Mouse (Mus musculus) embryonic facial prominence, embryonic 11.5 days (tissue): ENCODE results near the gene Rnf150. TPM values are rescaled to one million over a fixed set of nuclear protein-coding genes. Genes with fewer than 3 reads are reported as not detected.

Experiments
- ATAC-seq: fragments of 200-750 bp; cut with Nextera tagmentation; replicated peaks from 2 replicates; pipeline ENCODE4 v1.8.0; 2017; ENCODE audit warnings: low read depth; ENCODE audit not compliant: insufficient number of reproducible peaks, low FRiP score, low TSS enrichment
- DNase-seq: peaks from one replicate; pipeline ENCODE4 v3.0.0-alpha.2; 2015; ENCODE audit warnings: low spot score
- H3K27ac ChIP-seq: fragments of 300-500 bp; sonication (generic); replicated peaks from 2 replicates; pipeline ENCODE4 v1.5.1; 2014; ENCODE audit warnings: mild to moderate bottlenecking, low read depth, low read length, control low read depth
- H3K27me3 ChIP-seq: fragments of 300-500 bp; sonication (generic); 2 replicates; pipeline ENCODE4 v1.6.1; 2014; ENCODE audit warnings: mild to moderate bottlenecking, low read length, moderate library complexity, mixed read lengths; ENCODE audit not compliant: control insufficient read depth, insufficient read depth
- H3K36me3 ChIP-seq: fragments of 300-500 bp; sonication (generic); replicated peaks from 2 replicates; pipeline ENCODE4 v1.6.1; 2014; ENCODE audit warnings: low read depth, mild to moderate bottlenecking, low read length, moderate library complexity, mixed read lengths; ENCODE audit not compliant: control insufficient read depth, insufficient read depth
- H3K4me1 ChIP-seq: fragments of 300-500 bp; sonication (generic); 2 replicates; pipeline ENCODE4 v1.6.1; 2014; ENCODE audit warnings: low read length, mixed read lengths; ENCODE audit not compliant: control insufficient read depth, insufficient read depth
- H3K4me2 ChIP-seq: fragments of 300-500 bp; sonication (generic); 2 replicates; pipeline ENCODE4 v1.6.1; 2014; ENCODE audit warnings: low read depth, mild to moderate bottlenecking, control low read depth, low read length, moderate library complexity
- H3K4me3 ChIP-seq: fragments of 300-500 bp; sonication (generic); 2 replicates; pipeline ENCODE4 v1.5.1; 2014; ENCODE audit warnings: low read depth, low read length, control low read depth
- H3K9ac ChIP-seq: fragments of 300-500 bp; sonication (generic); replicated peaks from 2 replicates; pipeline ENCODE4 v1.6.1; 2014; ENCODE audit warnings: mild to moderate bottlenecking, control low read depth, low read length
- H3K9me3 ChIP-seq: fragments of 300-500 bp; sonication (generic); replicated peaks from 2 replicates; pipeline ENCODE4 v1.6.1; 2016; ENCODE audit warnings: mild to moderate bottlenecking, low read length, inconsistent platforms, mixed read lengths; ENCODE audit not compliant: control insufficient read depth
- WGBS: fragments of 180-500 bp; shearing (Covaris S2); extraction: QIAGEN DNeasy Blood & Tissue Kit; methylation state at CpG from one replicate; pipeline ENCODE4 v1.1.7; 2014; 5-methylcytosine and 5-hydroxymethylcytosine counted together
- polyA plus RNA-seq: library from polyadenylated mRNA; unstranded; fragments of >200 nt; fragmentation: Nextera tagmentation; extraction: Ambion mirVana; gene quantifications from 2 replicates; pipeline ENCODE4 v1.2.1, GENCODE M21; 2014

Gene Rnf150
- polyA plus RNA-seq, 1 experiment from 2014 or later = 1.8 TPM

- no peak for DNase-seq
- 83% methylated on average over 4 of the region's 4 CpGs for WGBS
- H3K4me3 ChIP-seq = no peak overlapping the region
- H3K9me3 ChIP-seq = no peaks in the 10 kb centered on the region
- no peak overlapping the region for H3K27ac ChIP-seq
- H3K27me3 ChIP-seq = no peaks in the 10 kb centered on the region
- no peak overlapping the region for H3K4me2 ChIP-seq
- no peaks in the 10 kb centered on the region for H3K36me3 ChIP-seq
- no peaks in the 10 kb centered on the region for H3K4me1 ChIP-seq
- no peak overlapping the region for H3K9ac ChIP-seq
- ATAC-seq = no peak
Measured at GRCm38 (mm10) chr8:83041440-83041839, 178.3 kb downstream of the Rnf150 start.

- H3K27me3 ChIP-seq = no peaks in the 10 kb centered on the region
- 92% methylated on average over 9 of the region's 9 CpGs for WGBS
- H3K36me3 ChIP-seq = no peaks in the 10 kb centered on the region
- DNase-seq (no peak), ATAC-seq (no peak)
- no peaks in the 10 kb centered on the region for H3K9me3 ChIP-seq
- no peak overlapping the region for H3K9ac ChIP-seq
- no peak overlapping the region for H3K4me3 ChIP-seq
- H3K4me2 ChIP-seq = no peak overlapping the region
- H3K27ac ChIP-seq = no peak overlapping the region
- H3K4me1 ChIP-seq = no peaks in the 10 kb centered on the region; the same call in 1 of the 2 replicates
Measured at GRCm38 (mm10) chr8:83046912-83047311, 183.8 kb downstream of the Rnf150 start.

- Histone ChIP-seq H3K9me3 (no peaks in the 10 kb centered on the region), H3K36me3 (no peaks in the 10 kb centered on the region), H3K4me3 (no peak overlapping the region), H3K27ac (peak overlapping the region; percentile 23; the same call in 1 of the 2 replicates), H3K27me3 (no peaks in the 10 kb centered on the region), H3K4me2 (no peak overlapping the region), H3K4me1 (no peaks in the 10 kb centered on the region; the same call in 1 of the 2 replicates), H3K9ac (no peak overlapping the region)
- DNase-seq = no peak
- no peak for ATAC-seq
- WGBS = 48% methylated on average over 6 of the region's 6 CpGs
Measured at GRCm38 (mm10) chr8:83048527-83048926, 185.4 kb downstream of the Rnf150 start.

GRCm38 (mm10) chr8:83049171-83049601 lies 186.0 kb downstream of the Rnf150 start:
- H3K4me3 ChIP-seq = no peak overlapping the region
- no peaks in the 10 kb centered on the region for H3K27me3 ChIP-seq
- ATAC-seq = peak; percentile 68
- no peak overlapping the region for H3K4me2 ChIP-seq
- DNase-seq = peak; percentile 67
- no peaks in the 10 kb centered on the region; the same call in 1 of the 2 replicates for H3K4me1 ChIP-seq
- H3K36me3 ChIP-seq = no peaks in the 10 kb centered on the region
- WGBS = 21% methylated on average over 7 of the region's 7 CpGs
- H3K9ac ChIP-seq = no peak overlapping the region
- H3K27ac ChIP-seq = peak overlapping the region; percentile 57; the same call in 1 of the 2 replicates
- no peaks in the 10 kb centered on the region for H3K9me3 ChIP-seq

- no peak for ATAC-seq
Measured at GRCm38 (mm10) chr8:83049616-83050015, 186.5 kb downstream of the Rnf150 start.

GRCm38 (mm10) chr8:83052896-83053295 lies 189.7 kb downstream of the Rnf150 start:
- Histone ChIP-seq H3K4me2 (no peak overlapping the region), H3K4me1 (no peaks in the 10 kb centered on the region; the same call in 1 of the 2 replicates), H3K4me3 (no peak overlapping the region), H3K27me3 (no peaks in the 10 kb centered on the region), H3K9me3 (no peaks in the 10 kb centered on the region), H3K9ac (no peak overlapping the region), H3K27ac (no peak overlapping the region), H3K36me3 (no peaks in the 10 kb centered on the region)
- WGBS = 90% methylated on average over 4 of the region's 4 CpGs
- DNase-seq (no peak), ATAC-seq (no peak)

More at GRCm38 (mm10) chr8:83049616-83050015, 186.5 kb downstream of the Rnf150 start:
- no peak overlapping the region for H3K4me2 ChIP-seq
- DNase-seq = no peak
- 49% methylated on average over 1 of the region's 1 CpGs for WGBS
- no peak overlapping the region for H3K9ac ChIP-seq
- no peaks in the 10 kb centered on the region for H3K9me3 ChIP-seq
- H3K27me3 ChIP-seq = no peaks in the 10 kb centered on the region
- no peak overlapping the region for H3K4me3 ChIP-seq
- H3K36me3 ChIP-seq = no peaks in the 10 kb centered on the region
- H3K27ac ChIP-seq = peak overlapping the region; percentile 57; the same call in 1 of the 2 replicates
- no peaks in the 10 kb centered on the region; the same call in 1 of the 2 replicates for H3K4me1 ChIP-seq

- Histone ChIP-seq H3K27me3 (no peaks in the 10 kb centered on the region), H3K36me3 (no peaks in the 10 kb centered on the region), H3K4me1 (no peaks in the 10 kb centered on the region), H3K4me2 (no peak overlapping the region), H3K9me3 (no peaks in the 10 kb centered on the region), H3K4me3 (no peak overlapping the region), H3K27ac (no peak overlapping the region), H3K9ac (no peak overlapping the region)
- DNase-seq (no peak), ATAC-seq (no peak)
- 89% methylated on average over 3 of the region's 3 CpGs for WGBS
Measured at GRCm38 (mm10) chr8:83054801-83055200, 191.6 kb downstream of the Rnf150 start.

GRCm38 (mm10) chr8:83058951-83059350 lies 195.8 kb downstream of the Rnf150 start:
- Histone ChIP-seq H3K9ac (no peak overlapping the region), H3K9me3 (no peaks in the 10 kb centered on the region), H3K4me1 (no peaks in the 10 kb centered on the region), H3K27ac (no peak overlapping the region), H3K27me3 (no peaks in the 10 kb centered on the region), H3K36me3 (no peaks in the 10 kb centered on the region), H3K4me3 (no peak overlapping the region), H3K4me2 (no peak overlapping the region)
- ATAC-seq = no peak
- WGBS = 73% methylated on average over 8 of the region's 8 CpGs
- no peak for DNase-seq
